Mouse (Mus musculus): Measurements from ENCODE around the gene Ank2.

Ank2 gene

DNA sequence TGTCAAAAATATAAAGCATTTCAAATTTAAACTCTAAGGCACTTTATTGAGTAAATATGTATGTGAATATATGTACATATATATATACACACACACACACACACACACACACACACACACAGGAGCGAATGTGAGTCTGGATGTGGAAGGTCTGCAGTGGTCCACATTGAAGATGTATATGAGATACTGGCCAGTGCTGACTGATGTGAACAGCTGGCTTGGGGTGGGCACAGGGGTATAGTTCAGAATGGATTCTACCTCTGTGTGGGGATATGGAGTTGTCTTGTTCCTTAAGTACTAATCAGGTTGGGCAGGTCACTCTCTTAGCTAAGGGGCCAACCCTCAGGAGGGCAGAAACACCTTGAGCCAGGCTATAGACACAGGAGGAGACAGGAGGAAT lies 397.8 kb downstream of the Ank2 start:
- no peak for DNase-seq

- no peak for DNase-seq
Measured at GRCm38 (mm10) chr3:127097745-127098144, 401.4 kb downstream of the Ank2 start.

- no peak for DNase-seq
Measured at GRCm38 (mm10) chr3:127097106-127097505, 402.0 kb downstream of the Ank2 start.

DNA sequence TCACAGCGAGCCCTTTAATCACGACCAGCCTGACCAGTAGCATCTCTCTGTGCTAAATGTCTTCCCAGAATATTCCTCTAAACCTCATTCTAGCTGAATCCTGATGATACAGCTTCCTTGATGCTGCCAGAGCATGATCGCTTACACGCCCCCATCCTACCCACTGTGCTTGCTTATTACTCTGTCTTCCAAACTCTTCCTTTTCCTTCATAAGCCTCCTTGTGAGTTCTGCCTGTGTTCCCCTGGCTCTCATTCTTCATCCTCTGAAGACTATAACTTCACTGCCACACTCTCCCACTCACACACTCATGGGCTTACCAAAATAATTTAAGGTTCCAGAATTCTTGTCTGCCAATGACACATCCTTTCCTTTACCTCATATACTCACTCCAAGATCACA lies 405.5 kb downstream of the Ank2 start:
- no peak for DNase-seq

- no peak for DNase-seq
Measured at GRCm38 (mm10) chr3:127087574-127087973, 411.6 kb downstream of the Ank2 start.

- DNase-seq, result no peak
Measured at GRCm38 (mm10) chr3:127086834-127087506, 412.2 kb downstream of the Ank2 start.

DNA sequence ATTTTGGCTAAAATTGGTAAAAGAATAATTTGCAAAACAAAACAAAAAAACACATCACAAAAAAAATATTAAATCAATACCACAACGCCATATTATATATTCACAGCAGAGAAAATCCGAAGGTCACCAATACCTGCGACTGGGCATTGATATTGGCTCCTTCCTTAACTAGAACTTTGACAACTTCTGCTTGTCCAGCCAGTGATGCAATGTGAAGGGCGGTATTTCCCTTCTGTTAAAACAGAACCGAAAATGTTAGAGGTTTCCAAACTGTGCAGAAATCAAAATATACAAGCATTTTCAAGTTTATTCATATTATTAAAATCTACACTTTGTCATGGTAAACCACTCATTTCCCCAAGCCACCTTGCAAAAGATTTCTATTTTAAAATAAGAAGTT lies 421.8 kb downstream of the Ank2 start:
- DNase-seq, result no peak

DNA sequence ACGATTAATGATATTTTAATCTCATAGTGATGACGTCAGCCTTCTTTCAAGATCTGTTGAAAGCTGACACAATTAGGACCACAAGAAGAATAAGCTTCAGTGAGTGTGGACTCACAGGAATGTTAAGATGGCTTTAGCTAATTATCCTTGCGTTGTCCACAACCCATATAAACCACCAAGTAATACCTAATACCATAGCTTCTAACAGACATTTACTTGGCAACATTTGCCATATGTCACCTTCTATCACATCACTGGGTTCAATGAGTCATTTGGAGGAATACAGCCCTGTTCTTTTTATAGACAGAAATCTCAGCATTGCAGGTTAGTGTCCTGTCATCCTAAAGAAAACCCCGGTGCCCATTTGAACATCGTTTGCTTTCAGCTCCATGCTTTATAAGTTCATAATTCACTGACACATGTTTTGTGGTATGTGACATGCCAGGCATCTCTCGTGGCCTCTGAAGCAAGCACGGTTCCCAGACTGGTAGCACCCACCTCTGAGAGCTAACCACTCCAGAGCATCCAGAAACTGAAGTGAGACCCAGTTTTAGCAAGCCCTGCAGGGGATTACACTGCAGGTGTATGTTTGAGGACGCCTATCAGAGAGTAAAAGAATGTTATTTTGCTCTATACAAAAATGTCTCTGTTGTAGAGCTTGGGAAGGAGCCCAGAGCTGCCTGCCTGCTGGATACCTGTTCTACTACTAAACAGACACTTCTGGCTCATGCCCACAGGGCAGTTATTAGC lies 423.4 kb downstream of the Ank2 start:
- no peak for DNase-seq

- peak; percentile 55 for DNase-seq
Measured at GRCm38 (mm10) chr3:127071471-127071870, 427.7 kb downstream of the Ank2 start.

GRCm38 (mm10) chr3:127063654-127064386 lies 435.3 kb downstream of the Ank2 start:
- DNase-seq, result no peak

- no peak for DNase-seq
Measured at GRCm38 (mm10) chr3:127059671-127060070, 439.5 kb downstream of the Ank2 start.

DNA sequence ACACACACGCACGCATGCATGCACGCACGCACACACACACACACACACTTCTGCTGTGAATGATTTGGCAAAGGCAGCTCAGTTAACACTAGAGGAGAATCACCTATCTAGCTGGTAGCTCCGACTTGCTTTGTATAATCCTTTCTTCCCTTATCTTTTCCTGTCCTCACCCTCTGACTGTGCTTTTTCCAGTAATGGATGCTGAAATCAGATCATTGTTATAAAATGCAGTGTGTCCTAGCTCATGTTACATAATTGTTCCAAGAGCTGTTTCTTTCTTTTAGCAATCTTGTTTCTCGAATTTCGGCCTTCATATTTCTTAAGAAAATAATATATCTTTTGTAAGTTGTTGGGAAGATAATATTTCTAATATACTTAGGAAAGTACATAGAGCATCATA lies 457.9 kb downstream of the Ank2 start:
- DNase-seq, result no peak

DNA sequence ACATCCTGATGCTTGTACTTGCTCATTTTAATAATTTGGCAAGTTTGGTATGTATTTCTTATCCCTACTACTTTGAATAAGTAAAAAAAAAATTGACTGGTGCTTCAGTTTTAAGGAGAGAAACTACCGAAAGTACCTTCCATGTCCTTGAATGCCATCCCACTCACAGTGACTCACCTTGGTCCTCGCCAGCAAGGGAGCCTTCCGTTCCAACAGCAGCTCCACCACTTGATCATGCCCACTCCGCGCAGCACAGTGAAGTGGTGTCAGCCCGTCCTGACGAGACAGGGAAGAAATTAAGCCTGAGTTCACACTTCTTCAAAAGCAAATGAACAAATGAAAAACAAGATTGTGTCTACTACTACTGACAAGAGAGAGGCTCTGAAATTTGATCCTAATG lies 460.6 kb downstream of the Ank2 start:
- DNase-seq, result no peak

GRCm38 (mm10) chr3:127036118-127036517 lies 463.0 kb downstream of the Ank2 start:
- DNase-seq, result no peak

DNA sequence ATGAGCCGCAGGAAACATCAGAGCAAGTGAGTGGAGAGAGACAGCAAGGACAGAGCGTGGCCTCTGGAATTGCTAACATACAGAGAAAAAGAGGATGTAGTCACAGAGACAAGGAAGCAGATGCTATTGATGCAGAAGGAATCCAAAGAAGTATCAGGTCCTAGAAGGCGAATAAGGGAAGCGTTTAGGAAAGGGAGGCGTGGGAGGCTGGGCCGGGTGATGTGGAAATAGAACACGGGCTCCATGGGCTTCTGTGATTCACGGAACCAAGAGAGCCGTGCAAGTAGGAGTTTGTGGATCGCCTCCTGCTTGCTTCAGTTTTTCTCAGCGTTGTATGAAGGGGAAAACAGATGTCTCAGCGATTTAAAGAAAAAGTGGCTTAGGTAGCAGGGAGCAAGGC lies 463.6 kb downstream of the Ank2 start:
- no peak for DNase-seq

DNA sequence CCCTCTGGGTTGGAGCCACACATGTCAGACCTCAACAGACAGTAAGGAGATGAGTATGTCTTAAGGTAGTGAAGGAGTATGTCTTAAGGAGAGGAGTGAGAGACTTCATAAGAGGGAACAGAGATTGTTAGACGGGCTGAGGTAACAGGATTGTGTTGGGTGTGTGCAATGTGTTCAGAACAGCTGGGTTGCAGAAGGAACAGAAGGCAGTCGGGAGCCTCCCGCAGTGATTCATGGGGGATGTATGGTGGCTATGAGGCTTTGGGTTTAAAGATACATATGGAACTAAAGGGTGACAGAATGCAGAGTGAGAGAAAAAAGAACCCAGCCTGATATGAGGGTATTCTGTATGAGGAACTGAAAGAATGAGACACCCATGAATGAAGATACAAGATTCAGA lies 464.2 kb downstream of the Ank2 start:
- DNase-seq, result no peak

GRCm38 (mm10) chr3:127023992-127024391 lies 475.2 kb downstream of the Ank2 start:
- no peak for DNase-seq

DNA sequence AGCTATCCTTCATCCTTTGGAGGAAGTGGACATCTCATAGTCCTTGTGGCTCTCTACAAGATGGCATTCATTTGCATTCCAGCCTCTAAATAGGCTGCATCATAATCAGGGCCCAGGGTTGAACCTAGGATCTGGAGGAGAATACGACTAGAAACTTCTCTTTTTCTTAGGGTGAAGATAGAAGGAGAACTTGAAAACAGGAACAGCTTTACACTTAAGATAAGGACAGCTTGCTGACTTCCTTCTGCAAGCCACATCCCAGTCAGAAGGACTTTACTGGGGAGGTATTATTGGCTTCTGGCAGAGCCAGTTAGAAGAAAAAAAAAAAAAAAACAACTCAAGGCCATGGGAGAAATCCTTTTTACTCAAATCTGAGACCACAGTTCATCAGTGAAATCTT lies 479.0 kb downstream of the Ank2 start:
- DNase-seq, result no peak

GRCm38 (mm10) chr3:127019728-127020127 lies 479.4 kb downstream of the Ank2 start:
- no peak for DNase-seq

DNA sequence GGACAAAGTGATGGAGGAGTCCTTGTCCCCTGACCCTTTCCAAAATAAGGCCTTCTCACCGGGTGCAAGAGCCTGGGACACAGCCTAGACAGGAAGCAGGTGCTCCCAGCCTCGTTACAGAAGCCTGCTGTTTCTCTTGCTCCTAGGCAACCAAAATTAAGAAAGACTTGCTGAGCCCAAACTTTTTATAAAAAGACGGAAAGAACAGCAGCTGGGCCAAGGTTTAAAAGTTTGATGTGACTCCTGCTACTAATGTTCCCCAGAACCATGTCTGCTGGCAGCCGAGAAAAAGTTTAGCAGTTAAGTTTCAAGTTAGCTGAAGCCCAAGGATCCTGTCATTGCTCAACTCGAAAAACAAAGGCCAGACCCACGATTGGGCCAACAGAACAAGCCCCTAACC lies 480.0 kb downstream of the Ank2 start:
- DNase-seq, result peak; percentile 13

DNA sequence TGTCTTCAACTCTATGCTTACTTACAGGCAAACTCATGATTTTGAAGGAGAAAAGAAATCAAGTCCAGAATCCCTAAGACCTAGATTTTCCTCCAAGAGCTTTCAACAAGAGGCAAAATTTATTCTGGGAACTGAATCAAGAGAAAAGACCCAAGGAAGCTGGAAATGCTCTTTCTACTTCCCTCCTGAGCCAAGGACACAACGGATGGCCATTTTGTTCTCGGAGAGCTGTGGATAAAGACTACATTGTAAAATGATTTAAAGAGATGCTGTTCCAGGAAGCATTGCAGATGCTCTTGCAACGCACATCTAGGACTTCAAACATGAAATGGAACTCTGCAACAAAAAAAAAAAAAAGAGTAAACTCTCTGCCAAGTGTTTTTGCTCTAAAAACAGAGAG lies 481.6 kb downstream of the Ank2 start:
- DNase-seq, result no peak

DNA sequence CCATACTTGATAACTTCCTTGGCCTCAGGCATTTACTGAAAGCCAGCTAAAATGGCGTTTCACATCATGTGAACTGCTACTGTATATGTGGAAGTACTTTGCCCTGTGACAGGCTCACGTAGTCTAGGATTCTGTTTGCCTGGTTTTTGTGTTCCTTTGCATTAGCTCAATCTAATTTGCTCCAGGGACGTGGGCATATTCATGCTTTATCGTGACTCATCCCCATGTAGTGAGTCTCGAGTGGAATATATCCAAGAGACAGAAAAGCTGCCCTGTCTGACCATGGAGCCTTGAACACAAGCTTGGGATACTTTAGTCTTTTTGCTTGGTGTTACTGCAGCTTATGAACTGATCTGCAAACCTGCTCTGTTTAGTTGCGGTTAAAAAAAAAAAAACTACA lies 483.6 kb downstream of the Ank2 start:
- DNase-seq, result no peak

- no peak for DNase-seq
Measured at GRCm38 (mm10) chr3:127015175-127015574, 484.0 kb downstream of the Ank2 start.

DNA sequence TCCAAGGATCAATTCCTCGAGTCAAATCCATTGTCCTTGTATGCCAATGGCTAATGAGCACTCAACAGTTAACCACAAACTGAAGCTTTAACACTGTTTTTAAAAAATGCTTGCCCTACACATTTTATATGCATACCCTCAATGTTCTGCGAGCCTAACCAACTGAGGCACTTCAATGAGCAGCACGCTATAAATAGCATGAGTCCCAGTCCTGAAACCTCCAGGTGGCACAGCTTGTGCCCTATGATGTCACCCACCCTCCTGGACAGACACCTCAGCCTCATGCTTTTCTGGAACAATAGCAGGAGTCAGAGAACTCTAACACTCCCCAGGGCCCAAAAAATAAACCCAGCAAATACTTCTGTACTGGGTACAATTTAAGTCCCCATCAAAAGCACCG lies 485.2 kb downstream of the Ank2 start:
- DNase-seq, result no peak

All from lung, postnatal 10 days (tissue).